Mouse (Mus musculus): ENCODE measurements around the gene Nt5c3.

The Nt5c3 gene

DNA sequence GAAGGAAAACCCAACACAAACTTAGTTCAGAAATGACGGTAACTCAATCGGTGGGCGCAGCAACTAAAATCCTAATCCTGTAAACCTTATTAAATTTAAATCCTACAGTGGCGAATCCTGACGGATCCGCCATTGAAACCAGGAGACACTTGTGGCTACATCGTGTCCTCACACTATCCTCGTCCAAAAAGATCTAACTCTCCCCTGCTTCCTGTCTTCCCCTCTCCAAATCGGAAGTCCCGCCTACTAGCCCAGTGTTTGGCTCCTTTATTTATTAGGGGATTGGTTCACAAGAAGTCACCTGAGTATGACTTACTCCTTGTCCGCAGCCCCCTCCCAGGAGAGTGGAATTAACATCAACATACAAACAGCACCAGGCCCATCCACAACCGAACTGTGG, 86.6 kb downstream of the Nt5c3 start:
- no peak for DNase-seq (ENCODE audit: low spot score in 2 of 2)

DNA sequence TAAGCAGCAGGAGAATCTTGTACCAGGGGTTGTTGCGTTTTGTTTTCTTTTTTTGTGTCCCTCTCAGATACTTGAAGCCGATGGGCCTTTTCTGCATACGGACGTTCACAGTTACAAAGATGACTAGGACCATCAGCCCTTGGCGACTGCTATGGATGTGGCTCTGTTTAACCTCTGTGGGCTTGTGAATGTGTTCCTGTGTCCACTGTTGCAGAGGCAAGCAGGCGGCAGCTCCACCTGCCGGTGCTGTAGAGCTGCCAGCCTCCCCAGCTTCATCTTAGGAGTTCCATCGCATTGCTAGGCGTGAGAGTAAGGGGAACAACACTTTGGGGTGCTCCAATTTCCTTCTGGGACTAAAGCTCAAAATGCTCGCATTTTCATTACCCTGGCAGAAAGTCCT, 88.2 kb downstream of the Nt5c3 start:
- no peak for DNase-seq (ENCODE audit: low spot score in 2 of 2)

DNA sequence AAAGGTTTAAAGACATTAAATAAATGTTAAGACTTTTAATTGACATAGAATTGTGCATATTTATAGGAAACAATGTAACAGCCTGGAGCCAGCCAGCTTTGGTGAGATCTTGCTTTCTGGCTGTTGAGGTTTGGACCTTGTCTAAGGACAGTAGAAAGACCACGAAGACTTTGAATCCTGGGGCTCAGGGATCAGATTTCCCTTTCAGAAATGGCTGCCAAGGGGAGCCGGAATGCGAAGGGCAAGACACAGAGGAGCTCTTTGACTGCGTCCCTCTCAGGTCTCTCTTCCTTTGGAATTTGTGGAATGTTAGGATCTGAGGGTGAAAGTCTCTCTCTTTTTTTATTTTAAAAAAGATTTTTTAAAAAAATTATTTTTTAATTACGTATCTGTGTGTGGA, 89.0 kb downstream of the Nt5c3 start:
- no peak for DNase-seq (ENCODE audit: low spot score in 2 of 2)

DNA sequence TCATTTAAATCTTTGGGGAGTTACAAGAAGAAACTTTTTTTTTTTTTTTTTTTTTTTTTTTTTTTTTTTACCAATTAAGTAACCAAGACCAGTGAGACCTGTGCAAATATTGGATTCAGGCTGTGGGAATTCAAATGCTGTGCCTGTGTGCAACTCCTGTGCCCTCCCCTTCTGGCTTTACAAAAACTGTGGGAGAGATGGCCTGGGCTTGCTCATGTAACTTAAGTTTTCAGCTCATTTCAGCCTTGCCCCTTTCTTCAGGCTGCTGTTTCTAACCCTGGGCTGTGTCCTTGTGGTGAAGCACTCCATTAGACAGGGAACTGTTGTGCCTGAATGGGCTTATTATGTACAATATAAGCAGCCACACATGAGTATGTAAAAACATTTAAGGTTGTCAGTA, 90.9 kb downstream of the Nt5c3 start:
- no peak for DNase-seq (ENCODE audit: low spot score in 2 of 2)

DNA sequence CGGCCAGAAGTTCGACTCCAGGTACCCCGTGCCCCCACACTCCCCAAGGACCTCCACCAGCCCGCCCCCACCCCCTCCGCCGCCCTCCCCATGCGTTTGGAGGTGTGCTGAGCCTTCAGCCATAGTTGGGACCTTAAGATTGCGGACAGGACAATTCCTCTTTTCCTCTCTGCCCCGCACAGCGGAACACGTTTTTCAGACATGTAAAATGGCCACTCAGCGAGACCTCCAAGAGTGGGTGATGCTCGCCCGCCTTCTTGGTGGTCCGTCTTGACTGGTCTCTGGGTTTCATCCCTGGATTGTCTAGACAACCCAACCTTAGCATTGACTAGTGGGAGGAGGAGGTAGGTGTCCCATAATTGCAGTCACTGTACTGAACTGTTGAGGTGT, 91.3 kb downstream of the Nt5c3 start:
- no peak for DNase-seq (ENCODE audit: low spot score in 2 of 2)
